Mouse (Mus musculus) adrenal gland, postnatal 0 days (tissue): ENCODE data around the gene 4933405O20Rik. TPM values are rescaled to one million over a fixed set of nuclear protein-coding genes. Genes with fewer than 3 reads are reported as not detected.

Source experiments
- polyA plus RNA-seq: library from polyadenylated mRNA; unstranded; fragments of >200 nt; fragmentation: Nextera tagmentation; extraction: Ambion mirVana; gene quantifications from 2 replicates; pipeline ENCODE4 v1.2.1, GENCODE M21; 2015

4933405O20Rik gene
- polyA plus RNA-seq: not detected in 2 replicates

DNA sequence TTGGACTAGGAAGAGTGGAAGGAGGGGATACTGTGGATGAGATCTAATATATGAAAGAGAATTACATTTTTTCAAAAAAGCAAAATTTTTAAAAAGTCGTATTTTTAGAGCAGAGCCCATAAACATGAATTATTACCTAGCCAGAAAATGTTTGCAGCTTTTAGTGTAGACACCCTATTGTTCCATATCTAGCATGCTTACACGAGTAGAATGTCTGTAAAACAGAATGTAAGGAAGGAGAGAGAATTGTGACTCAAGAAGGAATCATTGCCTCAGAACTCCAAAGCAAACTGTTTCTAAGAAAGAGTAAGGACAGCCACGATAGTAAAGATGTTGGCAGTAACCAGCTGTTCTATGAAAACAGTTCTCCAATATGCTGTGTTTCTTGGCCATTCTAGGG is at the start of gene 4933405O20Rik:
TSS of gene 4933405O20Rik (plus strand) at position 301 of the 400 bp plus-strand sequence.

